Mouse (Mus musculus): ENCODE results near the gene Utp4. TPM values are rescaled to one million over a fixed set of nuclear protein-coding genes. Genes with fewer than 3 reads are reported as not detected.
"Not testable (repeated sequence)": the region's sequence is repeated elsewhere in the genome, so short reads cannot be mapped to it uniquely, and the experiment has no call there.

The Utp4 gene
- polyA plus RNA-seq, 1 experiment from 2014 or later, result 54.2 TPM

DNA sequence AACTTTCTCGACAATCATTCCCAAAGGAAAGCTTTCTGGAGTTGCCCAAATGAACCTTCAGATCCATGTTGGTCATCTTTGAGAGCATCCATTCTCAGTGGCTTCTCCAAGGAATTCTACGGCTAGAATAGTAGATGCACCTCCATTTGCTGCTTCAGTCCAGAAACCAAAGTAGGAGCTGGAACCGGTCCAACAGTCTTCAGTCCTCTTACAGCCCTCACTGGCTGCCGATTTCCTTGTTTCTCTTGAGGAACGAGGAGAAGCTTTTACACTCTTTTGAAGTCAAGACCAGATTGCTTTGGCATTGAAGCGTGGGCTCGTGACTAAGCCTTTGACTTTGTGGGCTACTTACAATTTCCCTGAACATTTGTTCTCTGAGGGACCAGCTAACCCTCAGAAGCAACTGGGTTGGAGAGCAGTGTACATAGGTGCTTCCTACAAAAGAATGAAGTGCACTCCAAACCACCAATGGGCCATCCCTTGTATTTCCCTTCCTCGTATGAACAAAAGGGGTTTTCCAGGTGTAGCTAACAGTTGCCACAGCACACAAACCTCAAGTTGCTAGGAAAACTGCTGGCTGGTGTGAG is 13.2 kb upstream of the Utp4 start:
- Histone ChIP-seq H3K4me3 (no peak overlapping the region), H3K4me1 (no peaks in the 10 kb centered on the region), H3K27ac (replicated peaks) (no peak overlapping the region), H3K27me3 (no peaks in the 10 kb centered on the region), H3K4me2 (replicated peaks) (no peak overlapping the region), H3K36me3 (peaks cover 83% of the 10 kb centered on the region), H3K9ac (replicated peaks) (no peak overlapping the region), H3K9me3 (no peaks in the 10 kb centered on the region)
- ATAC-seq (ENCODE audit: low FRiP score, low read depth), result no peak
- 96% methylated on average over 8 of the region's 8 CpGs for WGBS

DNA sequence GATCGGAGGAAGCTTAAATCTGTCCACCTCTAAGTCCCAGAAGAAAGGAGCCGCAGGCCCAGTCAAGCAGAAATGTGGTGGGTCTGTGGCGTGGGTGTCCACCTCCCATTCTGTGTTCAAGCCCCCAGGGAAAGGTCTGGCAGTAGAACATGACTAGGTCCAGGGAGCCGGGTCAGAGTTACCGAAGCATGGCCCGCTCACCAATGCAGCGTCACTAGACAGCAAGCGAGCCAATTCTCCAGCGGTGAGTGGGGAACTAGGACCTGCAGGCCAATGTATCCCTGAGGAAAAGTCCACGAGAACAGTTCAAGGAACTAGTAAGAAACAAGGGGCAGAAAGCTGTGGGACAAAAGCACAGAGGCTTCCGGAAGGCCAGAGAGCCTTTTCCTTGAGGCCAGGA is 9.3 kb upstream of the Utp4 start:
- not testable (repeated sequence) for H3K9me3 ChIP-seq; H3K27ac ChIP-seq (replicated peaks); H3K4me1 ChIP-seq; ATAC-seq (ENCODE audit: low FRiP score, low read depth); H3K4me2 ChIP-seq (replicated peaks); H3K4me3 ChIP-seq; H3K27me3 ChIP-seq; H3K9ac ChIP-seq (replicated peaks)
- peaks cover 76% of the 10 kb centered on the region for H3K36me3 ChIP-seq
- WGBS, result 96% methylated on average over 11 of the region's 11 CpGs

DNA sequence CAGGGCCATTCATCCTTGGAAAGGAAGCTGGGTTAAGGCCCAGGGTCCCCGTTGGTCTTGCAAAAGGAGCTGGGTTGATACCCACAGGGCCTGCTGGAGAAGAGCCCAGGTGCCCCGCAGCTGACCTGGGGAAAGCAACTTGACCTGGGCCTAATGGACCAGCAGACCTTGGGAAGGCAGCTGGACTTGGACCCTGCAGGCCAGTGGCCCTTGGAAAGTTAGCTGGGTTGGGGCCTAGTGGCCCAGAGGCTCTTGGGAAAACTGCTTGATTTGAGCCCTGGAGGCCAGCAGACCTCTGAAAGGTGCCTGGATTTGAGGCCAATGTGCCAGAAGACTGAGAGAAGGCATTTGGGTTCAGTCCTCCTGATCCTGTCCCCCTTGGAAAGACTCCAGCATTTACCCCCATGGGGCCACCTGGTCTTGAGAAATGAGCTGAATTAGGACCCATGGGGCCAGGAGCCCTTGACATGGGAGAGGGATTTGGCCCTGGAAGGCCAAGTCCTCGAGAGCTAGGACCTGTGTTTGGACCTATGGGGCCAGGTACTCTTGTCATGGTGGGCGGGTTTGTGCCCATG is 8.5 kb upstream of the Utp4 start:
- H3K27me3 ChIP-seq; H3K9me3 ChIP-seq; H3K9ac ChIP-seq (replicated peaks); H3K4me2 ChIP-seq (replicated peaks); H3K27ac ChIP-seq (replicated peaks); ATAC-seq (ENCODE audit: low FRiP score, low read depth); H3K4me3 ChIP-seq; H3K4me1 ChIP-seq: not testable (repeated sequence)
- peaks cover 70% of the 10 kb centered on the region for H3K36me3 ChIP-seq
- 99% methylated on average over 4 of the region's 4 CpGs for WGBS

DNA sequence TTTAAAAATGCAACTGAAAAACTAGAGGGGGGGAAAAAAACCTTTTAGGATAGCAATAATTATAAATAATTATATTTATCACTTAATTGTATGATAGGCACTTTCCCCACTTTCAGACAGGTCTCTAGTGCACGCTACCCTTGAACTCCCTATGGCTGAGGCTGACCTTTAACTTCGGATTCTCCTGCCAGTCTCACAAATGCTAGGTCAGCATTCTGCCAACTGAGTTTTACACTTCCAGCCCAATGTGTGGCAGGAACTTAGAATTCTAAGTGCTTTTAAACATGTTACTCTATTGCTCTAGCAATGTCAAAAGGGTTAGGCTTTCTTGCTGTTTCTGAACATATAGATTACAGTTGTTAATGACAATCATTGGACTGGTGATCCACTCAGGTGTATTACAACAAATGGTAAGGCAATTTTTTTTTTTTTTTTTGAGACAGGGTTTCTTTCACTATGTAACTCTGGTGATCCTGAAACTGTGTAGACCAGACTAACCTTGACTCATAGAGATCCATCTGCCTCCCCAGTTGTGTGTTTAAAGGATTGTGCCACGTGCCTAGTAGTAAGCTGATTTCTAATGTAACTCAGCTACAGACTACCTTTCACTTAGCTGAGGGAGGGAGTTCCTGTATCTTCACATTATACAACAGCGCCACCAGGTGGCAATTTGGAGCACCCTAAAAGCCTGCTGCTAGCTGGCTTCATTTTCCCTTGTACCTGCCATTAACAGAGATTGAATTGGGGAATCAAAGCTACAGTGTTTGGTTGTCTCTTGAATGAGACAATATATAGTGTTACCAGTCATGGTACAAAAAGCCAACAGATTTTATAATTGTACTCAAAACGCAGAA is 5.9 kb upstream of the Utp4 start:
- H3K27me3 ChIP-seq, result no peaks in the 10 kb centered on the region
- peak; percentile 38; the same call in 1 of the 2 replicates for ATAC-seq (ENCODE audit: low FRiP score, low read depth)

DNA sequence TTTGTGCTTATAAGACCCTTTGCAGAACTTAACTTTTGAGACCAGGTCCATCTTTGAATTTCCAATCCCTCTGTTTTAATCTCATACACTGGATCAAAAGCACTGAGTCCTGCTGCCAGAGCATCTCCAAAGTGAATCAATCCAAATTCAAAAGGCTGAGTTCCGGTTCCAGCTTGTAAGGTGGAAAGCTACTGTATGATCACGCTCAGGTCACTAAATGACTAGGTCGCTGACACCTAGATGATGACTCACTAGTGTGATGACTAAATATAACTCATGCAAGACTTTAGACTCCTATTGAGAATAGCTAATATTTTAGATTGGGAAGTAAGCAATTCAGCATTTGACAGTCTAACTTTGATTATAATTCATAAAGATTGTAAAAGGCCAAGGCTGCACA is 4.6 kb upstream of the Utp4 start:
- H3K9me3 ChIP-seq, result no peaks in the 10 kb centered on the region
- no peak overlapping the region for H3K4me3 ChIP-seq
- WGBS, result 91% methylated on average over 3 of the region's 3 CpGs
- H3K9ac ChIP-seq (replicated peaks), result no peak overlapping the region
- H3K27me3 ChIP-seq, result no peaks in the 10 kb centered on the region
- H3K4me2 ChIP-seq (replicated peaks), result no peak overlapping the region
- peaks cover 32% of the 10 kb centered on the region for H3K36me3 ChIP-seq
- H3K27ac ChIP-seq (replicated peaks), result no peak overlapping the region
- ATAC-seq (ENCODE audit: low FRiP score, low read depth), result no peak
- H3K4me1 ChIP-seq, result peaks cover 15% of the 10 kb centered on the region

More for the DNA sequence above, 5.9 kb upstream of the Utp4 start:
- no peaks in the 10 kb centered on the region for H3K9me3 ChIP-seq
- H3K27ac ChIP-seq (replicated peaks), result no peak overlapping the region
- H3K4me1 ChIP-seq, result peaks cover 15% of the 10 kb centered on the region
- H3K36me3 ChIP-seq, result peaks cover 45% of the 10 kb centered on the region
- WGBS, result 51% methylated on average over 5 of the region's 5 CpGs
- no peak overlapping the region for H3K9ac ChIP-seq (replicated peaks)
- H3K4me3 ChIP-seq, result no peak overlapping the region
- H3K4me2 ChIP-seq (replicated peaks), result no peak overlapping the region

DNA sequence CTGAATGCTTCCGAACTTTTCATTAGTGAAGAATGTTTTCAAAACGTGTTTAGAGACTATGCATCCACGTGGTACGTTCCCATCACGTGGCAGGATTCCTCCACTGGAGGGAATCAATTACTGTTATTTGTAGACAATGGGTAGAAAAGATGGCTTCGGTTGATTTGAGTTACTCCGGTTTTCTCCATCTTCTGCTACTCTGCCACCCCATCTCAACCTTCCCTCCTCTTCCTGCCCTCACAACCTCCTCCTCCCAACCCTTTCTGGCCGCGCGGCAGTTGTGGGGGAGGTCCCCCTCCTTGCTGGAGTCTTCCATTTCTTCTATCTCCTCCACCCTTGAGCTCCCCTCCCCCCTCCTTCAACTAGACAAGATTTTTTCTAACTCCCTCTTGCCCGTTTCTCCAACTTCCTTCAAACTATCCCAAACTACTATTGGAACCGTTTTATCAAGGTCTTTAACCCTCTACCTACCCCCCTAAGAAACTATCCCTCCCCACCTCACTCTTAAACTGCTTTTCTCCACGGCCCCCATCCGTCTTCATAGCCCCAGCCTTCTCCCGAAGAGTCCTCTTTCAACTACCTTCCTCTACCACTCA is 1.1 kb upstream of the Utp4 start:
- Histone ChIP-seq H3K4me2 (replicated peaks) (peak overlapping the region; percentile 82), H3K4me3 (peak overlapping the region; percentile 96), H3K36me3 (peaks cover 8% of the 10 kb centered on the region), H3K9ac (replicated peaks) (peak overlapping the region; percentile 97), H3K9me3 (no peaks in the 10 kb centered on the region), H3K4me1 (peaks cover 23% of the 10 kb centered on the region), H3K27me3 (no peaks in the 10 kb centered on the region), H3K27ac (replicated peaks) (peak overlapping the region; percentile 94)
- WGBS, result under 1% methylated on average over 15 of the region's 15 CpGs
- no peak for ATAC-seq (ENCODE audit: low FRiP score, low read depth)

DNA sequence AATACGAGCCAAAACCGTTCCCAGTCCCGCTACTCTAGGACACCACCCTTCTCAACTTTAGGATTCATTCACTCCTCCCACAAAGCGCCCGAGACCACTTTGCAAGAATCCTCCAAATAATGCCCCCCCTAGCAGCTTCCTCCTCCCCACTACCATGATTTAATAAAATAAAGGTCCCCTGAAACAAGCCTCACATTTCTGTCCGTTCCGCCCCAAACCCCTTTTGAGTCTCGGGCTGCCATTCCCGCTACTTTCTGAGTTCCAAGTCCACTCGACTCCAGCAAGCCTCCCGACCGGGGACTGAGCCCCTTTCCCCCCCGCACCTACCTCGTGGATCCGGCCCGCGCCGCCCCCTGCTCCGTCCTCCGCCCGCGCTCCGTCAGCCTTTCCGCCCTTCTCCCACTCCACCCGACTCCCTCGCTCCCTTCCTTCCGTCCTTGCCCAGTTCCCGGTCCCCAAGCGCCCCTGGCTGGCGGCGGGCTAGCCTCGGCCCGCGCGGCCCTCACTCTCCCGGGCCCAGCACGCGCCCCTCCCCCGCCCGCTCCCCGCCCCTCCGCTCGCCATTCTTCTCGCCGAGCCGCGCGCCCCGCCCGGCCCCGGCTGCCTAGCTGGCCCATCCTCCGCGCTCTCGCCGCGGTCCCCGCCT is 507 bp upstream of the Utp4 start:
- 1% methylated on average over 55 of the region's 57 CpGs for WGBS
- peak overlapping the region; percentile 97 for H3K9ac ChIP-seq (replicated peaks)
- H3K9me3 ChIP-seq, result no peaks in the 10 kb centered on the region
- H3K4me2 ChIP-seq (replicated peaks), result peak overlapping the region; percentile 82
- ATAC-seq (ENCODE audit: low FRiP score, low read depth), result peak; percentile 84
- H3K27me3 ChIP-seq, result no peaks in the 10 kb centered on the region
- H3K36me3 ChIP-seq, result peaks cover 13% of the 10 kb centered on the region
- H3K27ac ChIP-seq (replicated peaks), result peak overlapping the region; percentile 94
- H3K4me3 ChIP-seq, result peak overlapping the region; percentile 96
- H3K4me1 ChIP-seq, result peaks cover 23% of the 10 kb centered on the region

DNA sequence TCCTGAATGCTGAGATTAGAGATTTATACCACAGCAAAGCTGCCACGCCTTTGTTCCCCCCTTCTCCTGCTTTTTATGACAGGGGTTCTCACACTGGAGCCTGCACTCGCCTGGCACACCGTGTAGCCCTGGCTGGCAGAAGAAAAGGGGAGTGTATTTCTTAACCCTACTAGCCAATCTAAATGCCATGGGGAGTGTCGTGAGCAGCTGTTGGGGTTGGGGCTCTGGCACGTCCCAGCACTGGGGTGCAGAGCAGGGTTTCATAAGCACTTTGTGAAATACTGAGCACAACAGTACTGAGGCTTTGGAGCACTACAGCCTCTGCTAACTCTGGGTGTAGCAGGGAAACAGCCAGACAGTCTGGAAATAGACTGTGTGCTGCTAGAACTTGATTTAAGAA is 6.0 kb downstream of the Utp4 start:
- H3K27ac ChIP-seq (replicated peaks), result no peak overlapping the region
- no peaks in the 10 kb centered on the region for H3K27me3 ChIP-seq
- no peak overlapping the region for H3K4me3 ChIP-seq
- no peak for ATAC-seq (ENCODE audit: low FRiP score, low read depth)
- no peak overlapping the region for H3K9ac ChIP-seq (replicated peaks)
- H3K36me3 ChIP-seq, result peaks cover 75% of the 10 kb centered on the region
- 92% methylated on average over 5 of the region's 5 CpGs for WGBS
- peaks cover 3% of the 10 kb centered on the region for H3K4me1 ChIP-seq
- H3K9me3 ChIP-seq, result no peaks in the 10 kb centered on the region
- H3K4me2 ChIP-seq (replicated peaks), result no peak overlapping the region

DNA sequence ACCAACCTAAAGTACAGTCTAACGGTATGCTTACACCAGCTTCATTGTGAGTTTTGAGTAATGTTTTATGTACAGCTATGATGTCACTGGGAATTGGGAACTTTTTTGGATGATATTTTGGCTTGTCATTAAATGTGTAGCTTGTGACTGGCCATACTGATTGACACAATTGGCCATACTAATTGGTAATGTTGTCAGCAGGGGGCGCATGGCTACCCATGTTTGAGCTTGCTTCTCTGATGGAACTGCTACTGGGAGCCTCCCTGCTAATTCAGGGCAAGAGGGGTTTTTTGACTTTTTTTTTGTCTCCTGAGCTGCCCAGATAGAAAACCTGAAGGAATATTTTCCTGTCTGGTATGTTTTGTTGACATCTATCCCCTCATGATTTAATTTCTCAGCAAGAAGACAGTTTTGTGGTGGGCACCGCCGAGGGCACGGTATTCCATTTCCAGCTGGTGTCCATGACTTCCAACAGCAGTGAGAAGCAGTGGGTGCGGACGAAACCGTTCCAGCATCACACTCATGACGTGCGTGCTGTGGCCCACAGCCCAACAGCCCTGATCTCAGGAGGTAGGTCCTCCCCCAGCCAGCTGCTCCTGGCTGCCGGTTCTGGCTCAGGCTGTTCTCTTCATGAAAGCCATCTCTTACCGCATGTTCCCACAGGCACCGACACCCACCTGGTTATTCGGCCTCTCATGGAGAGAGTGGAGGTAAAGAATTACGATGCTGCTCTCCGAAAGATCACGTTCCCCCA is 12.5 kb downstream of the Utp4 start:
- WGBS, result 93% methylated on average over 17 of the region's 17 CpGs
- Histone ChIP-seq H3K9me3 (no peaks in the 10 kb centered on the region), H3K27ac (replicated peaks) (no peak overlapping the region), H3K9ac (replicated peaks) (no peak overlapping the region), H3K4me1 (no peaks in the 10 kb centered on the region), H3K4me2 (replicated peaks) (no peak overlapping the region), H3K36me3 (peaks cover 81% of the 10 kb centered on the region), H3K27me3 (no peaks in the 10 kb centered on the region), H3K4me3 (no peak overlapping the region)
- no peak for ATAC-seq (ENCODE audit: low FRiP score, low read depth)

DNA sequence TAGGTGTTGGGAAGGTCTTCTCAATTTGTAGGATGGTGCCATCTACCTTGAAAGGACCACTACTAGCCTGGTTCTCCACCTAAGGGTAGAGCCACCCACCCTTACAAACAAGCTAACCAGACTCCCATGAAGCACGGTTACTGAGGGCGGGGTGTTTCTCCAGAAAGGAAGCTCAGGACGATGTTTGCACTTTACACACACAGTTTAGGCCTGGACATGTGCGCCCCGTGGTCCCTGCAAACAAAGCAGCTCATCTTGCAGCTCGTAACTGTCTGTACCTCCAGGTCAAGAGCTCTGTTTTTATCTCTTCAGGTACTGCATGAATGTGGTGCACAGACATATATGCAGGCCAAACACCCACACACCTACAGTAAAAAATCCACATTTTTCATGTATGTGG is 13.2 kb downstream of the Utp4 start:
- ATAC-seq (ENCODE audit: low FRiP score, low read depth), result no peak
- no peak overlapping the region for H3K4me2 ChIP-seq (replicated peaks)
- no peak overlapping the region for H3K4me3 ChIP-seq
- peaks cover 81% of the 10 kb centered on the region for H3K36me3 ChIP-seq
- H3K4me1 ChIP-seq, result no peaks in the 10 kb centered on the region
- WGBS, result 97% methylated on average over 6 of the region's 6 CpGs
- no peak overlapping the region for H3K27ac ChIP-seq (replicated peaks)
- no peaks in the 10 kb centered on the region for H3K27me3 ChIP-seq
- no peak overlapping the region for H3K9ac ChIP-seq (replicated peaks)
- H3K9me3 ChIP-seq, result no peaks in the 10 kb centered on the region

DNA sequence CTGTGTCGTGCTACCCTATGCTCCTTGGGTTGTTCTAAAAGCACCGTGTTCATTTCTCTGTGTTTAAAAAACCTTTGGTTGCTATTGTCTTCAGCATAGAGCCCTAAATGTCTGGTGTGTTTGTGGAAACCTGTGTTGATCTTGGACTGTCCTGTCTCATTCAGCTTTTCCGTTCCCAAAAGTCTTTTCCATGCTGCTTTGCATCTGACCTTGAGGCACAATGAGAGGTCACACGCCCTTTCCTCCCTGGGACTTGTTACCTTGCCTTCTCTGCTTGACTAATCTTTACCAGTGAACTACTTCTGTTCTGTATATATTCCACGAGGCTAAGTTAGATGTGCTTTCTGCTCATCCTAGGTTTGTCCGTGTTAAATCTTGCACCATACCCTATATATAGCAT is 14.0 kb downstream of the Utp4 start:
- Histone ChIP-seq H3K27me3 (no peaks in the 10 kb centered on the region), H3K4me2 (replicated peaks) (no peak overlapping the region), H3K4me1 (no peaks in the 10 kb centered on the region), H3K9ac (replicated peaks) (no peak overlapping the region), H3K36me3 (peaks cover 79% of the 10 kb centered on the region), H3K9me3 (no peaks in the 10 kb centered on the region), H3K27ac (replicated peaks) (no peak overlapping the region), H3K4me3 (no peak overlapping the region)
- 89% methylated on average over 6 of the region's 6 CpGs for WGBS
- no peak for ATAC-seq (ENCODE audit: low FRiP score, low read depth)

All from midbrain, embryonic 12.5 days (tissue).